Mouse (Mus musculus) liver, postnatal 0 days (tissue): Measurements from ENCODE around the gene Fam160a1.

Source experiments
- CTCF ChIP-seq: sonication (generic); IDR thresholded peaks from 2 replicates; pipeline ENCODE4 v1.5.1; 2016; ENCODE audit warnings: antibody characterized with exemption, low read depth
- EP300 ChIP-seq: IDR thresholded peaks from 2 replicates; pipeline ENCODE4 v1.6.1; 2016; ENCODE audit warnings: antibody characterized with exemption, low read depth, mild to moderate bottlenecking

- TF ChIP-seq CTCF, result no peak
- TF ChIP-seq EP300, result no peak; the same call in 1 of the 2 replicates
These were observed 40.0 kb upstream of the Fam160a1 start for GRCm38 (mm10) chr3:85857083-85857482.
